Mouse (Mus musculus): ENCODE data around the gene Ube2j1. TPM values are rescaled to one million over a fixed set of nuclear protein-coding genes. Genes with fewer than 3 reads are reported as not detected.

Gene Ube2j1
- polyA plus RNA-seq, 1 experiment from 2014 or later, result 36.6 TPM

- H3K27me3 ChIP-seq, result no peaks in the 10 kb centered on the region
- DNase-seq (ENCODE audit: low read depth, low spot score) (no peak), ATAC-seq (no peak)
- POLR2A ChIA-PET, result no interaction called here
- in situ Hi-C loops (cut with MboI; ENCODE audit: low pct_unique_long_range_greater_than_20kb), result no loop called here
- no peak for TF ChIP-seq CTCF (IDR thresholded peaks at IDR 0.05)
- CTCF ChIA-PET, result no interaction called here
Measured at GRCm38 (mm10) chr4:33070326-33070725, 39.1 kb downstream of the Ube2j1 start.

DNA sequence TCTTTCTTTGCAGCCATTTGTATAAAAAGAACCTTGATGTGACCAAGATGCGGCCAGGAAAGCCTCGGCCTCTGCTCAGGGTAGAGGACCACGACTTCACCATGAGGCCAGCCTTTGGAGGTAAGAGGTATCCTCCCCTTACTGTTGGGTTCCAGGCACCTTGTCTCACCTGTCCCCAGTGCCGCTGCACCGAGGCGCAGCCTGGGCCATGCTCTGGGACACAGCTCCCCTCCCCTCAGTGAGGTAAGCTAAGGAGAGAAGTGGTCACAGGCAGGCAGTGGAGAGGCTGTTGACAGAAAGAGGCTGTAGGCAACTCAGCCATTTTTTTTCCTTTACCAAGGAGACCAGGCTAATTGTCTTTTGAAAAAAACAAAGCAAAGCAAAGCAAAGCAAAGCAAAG, 40.1 kb downstream of the Ube2j1 start:
- TF ChIP-seq CTCF (IDR thresholded peaks at IDR 0.05), result no peak
- POLR2A ChIA-PET, result no interaction called here
- DNase-seq (ENCODE audit: low read depth, low spot score) (no peak), ATAC-seq (no peak)
- no peaks in the 10 kb centered on the region for H3K27me3 ChIP-seq
- in situ Hi-C loops (cut with MboI; ENCODE audit: low pct_unique_long_range_greater_than_20kb), result no loop called here
- CTCF ChIA-PET, result no interaction called here

DNA sequence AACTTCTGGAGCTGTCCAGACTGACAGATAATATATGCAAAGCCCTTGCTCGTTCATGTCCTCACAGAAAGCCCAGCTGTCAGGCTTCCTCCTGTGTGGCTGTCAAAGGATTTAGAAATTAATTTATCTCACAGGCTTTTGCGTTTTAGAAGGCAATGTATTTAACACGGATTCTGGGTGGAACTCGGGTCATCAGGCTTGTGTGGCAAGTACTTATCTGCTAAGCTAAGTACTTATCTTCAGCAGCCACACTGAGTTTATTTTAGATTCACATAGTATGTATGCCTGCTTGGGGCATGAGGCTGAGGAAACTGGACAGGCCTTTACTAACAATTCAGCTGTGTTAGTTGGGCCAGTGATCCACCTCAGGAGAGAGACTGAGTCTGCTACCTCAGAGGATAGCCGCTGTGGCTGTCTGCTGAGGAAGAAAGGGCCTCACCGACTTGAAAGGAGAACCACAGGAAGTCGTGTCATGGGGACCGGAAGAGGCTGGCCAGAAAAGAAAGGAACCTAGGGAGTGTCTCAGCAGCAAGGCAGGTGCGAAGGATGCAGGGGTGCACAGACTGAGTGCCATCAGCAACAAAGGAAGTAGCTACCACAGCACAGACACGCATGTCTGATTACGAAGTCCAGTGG, 41.4 kb downstream of the Ube2j1 start:
- H3K27me3 ChIP-seq, result no peaks in the 10 kb centered on the region

DNA sequence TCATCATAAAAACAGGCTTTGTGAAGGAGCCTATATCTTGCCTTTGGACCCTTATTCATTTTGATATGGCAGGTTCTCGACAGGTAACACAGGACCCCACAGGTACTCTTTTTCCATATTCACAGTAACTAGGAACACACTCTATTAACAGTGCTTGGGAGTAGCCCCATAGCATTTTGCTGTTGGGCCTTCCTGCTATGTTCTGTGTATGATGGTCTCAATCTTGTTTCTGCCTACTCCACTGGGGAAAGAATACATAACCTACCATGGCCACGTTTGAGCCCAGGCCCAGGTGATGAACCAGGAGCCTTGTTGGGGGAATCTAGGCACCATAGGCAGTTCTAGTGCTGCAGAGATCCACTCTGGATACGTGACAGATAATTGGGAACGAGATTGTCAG, 43.2 kb downstream of the Ube2j1 start:
- DNase-seq (ENCODE audit: low read depth, low spot score), result no peak
- H3K27me3 ChIP-seq, result no peaks in the 10 kb centered on the region
- ChIA-PET CTCF (no interaction called here), POLR2A (interaction anchor here (0.6 kb wide), 1 partner anchor 43 kb away, joined by 5 read pairs; the partner anchor contains the start of gene Ube2j1)
- no peak for TF ChIP-seq CTCF (IDR thresholded peaks at IDR 0.05)
- in situ Hi-C loops (cut with MboI; ENCODE audit: low pct_unique_long_range_greater_than_20kb), result no loop called here
- no peak for ATAC-seq

More for the DNA sequence above, 41.4 kb downstream of the Ube2j1 start:
- ChIA-PET CTCF (no interaction called here), POLR2A (no interaction called here)
- ATAC-seq, result no peak
- in situ Hi-C loops (cut with MboI; ENCODE audit: low pct_unique_long_range_greater_than_20kb), result no loop called here
- DNase-seq (ENCODE audit: low read depth, low spot score), result no peak
- TF ChIP-seq CTCF (IDR thresholded peaks at IDR 0.05), result no peak

DNA sequence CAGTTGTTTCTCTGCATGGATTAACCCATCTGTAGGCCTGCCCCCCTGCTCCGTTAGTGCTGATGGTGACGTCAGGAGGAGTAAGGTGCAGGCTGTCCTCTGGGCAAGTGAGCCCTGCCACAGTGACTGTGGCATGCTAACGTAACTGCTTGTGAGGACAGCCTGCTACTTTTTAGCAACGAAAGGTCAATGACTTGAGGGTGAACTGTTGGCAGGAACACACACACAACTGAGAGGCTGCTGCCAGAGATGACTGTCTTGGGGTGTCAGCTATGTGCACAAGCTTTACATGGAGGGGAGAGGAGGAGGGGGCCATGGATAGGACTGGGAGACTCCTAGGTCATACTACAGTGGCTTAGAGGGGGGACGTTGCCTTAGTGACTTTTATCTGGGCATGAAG, 43.6 kb downstream of the Ube2j1 start:
- TF ChIP-seq CTCF (IDR thresholded peaks at IDR 0.05), result no peak
- ChIA-PET CTCF (no interaction called here), POLR2A (no interaction called here)
- in situ Hi-C loops (cut with MboI; ENCODE audit: low pct_unique_long_range_greater_than_20kb), result no loop called here
- ATAC-seq (no peak), DNase-seq (ENCODE audit: low read depth, low spot score) (no peak)
- H3K27me3 ChIP-seq, result no peaks in the 10 kb centered on the region

DNA sequence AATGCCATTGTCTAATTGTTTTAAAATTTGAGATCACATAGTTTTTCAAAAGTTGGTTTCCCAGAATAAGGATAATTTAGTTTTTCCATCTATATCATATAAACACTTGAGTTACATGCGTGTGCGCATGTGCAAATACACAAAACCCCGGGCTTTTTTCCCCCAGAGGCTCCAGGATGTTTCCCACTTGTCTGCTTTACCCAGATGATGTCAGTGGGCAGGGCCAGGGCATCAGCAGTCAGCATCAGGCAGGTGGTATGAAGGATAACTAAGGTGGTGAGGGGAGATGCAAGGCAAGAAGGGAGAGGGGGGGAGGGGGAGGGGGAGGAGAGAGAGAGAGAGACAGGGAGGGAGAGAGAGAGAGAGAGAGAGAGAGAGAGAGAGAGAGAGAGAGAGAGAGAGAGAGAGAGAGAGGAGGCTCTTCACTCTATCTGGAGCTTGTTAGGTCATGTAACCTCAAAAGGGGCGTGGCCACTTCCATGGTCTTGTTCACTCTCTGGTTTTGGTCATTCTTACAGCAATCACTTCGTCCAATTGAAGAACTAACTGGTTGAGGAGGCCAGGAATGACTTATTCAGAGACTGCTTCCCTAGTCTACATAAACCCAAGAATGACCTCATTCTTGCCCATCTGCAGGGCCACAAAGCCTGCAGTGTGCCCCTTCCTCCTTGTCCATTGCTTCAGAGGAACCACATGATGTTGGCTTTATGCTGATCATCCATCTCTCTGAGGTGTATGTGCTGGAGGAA, 44.7 kb downstream of the Ube2j1 start:
- no peak for ATAC-seq
- no peak for DNase-seq (ENCODE audit: low read depth, low spot score)
- ChIA-PET POLR2A (interaction anchor here (1.1 kb wide), 1 partner anchor 44 kb away, joined by 4 read pairs; no protein-coding TSS in a partner anchor), CTCF (interaction anchor here (1.0 to 1.3 kb wide), 2 partner anchors 9 to 10 kb away, joined by 3 read pairs; no protein-coding TSS in a partner anchor)
- H3K27me3 ChIP-seq, result no peaks in the 10 kb centered on the region
- in situ Hi-C loops (cut with MboI; ENCODE audit: low pct_unique_long_range_greater_than_20kb), result no loop called here
- TF ChIP-seq CTCF (IDR thresholded peaks at IDR 0.05), result no peak

GRCm38 (mm10) chr4:33077161-33077560, 45.9 kb downstream of the Ube2j1 start:
- no peak for DNase-seq (ENCODE audit: low read depth, low spot score)
- CTCF ChIA-PET, result interaction anchor here (1.0 to 1.3 kb wide), 2 partner anchors 8 to 11 kb away, joined by 3 read pairs; no protein-coding TSS in a partner anchor
- POLR2A ChIA-PET, result no interaction called here

DNA sequence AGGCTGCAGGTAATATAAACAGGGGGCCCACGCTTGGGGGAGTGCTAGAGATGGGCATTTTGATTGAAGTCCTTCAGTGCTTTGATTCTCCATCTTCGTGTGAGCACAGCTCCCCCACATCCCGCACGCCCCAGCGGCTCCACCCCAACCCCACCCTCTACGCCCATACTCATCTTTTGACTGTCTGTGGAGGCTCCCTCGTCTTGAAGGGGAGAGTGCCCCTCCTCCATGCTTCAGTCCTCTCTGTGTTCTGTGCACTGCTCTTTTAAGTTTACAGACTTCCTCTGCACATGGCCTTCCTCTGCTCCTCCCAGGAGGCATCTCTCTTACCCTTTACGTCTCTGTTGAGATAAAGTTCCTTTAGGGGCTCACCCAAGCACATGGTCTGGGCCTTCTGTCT, 46.5 kb downstream of the Ube2j1 start:
- ATAC-seq (no peak), DNase-seq (ENCODE audit: low read depth, low spot score) (no peak)
- H3K27me3 ChIP-seq, result no peaks in the 10 kb centered on the region
- no peak for TF ChIP-seq CTCF (IDR thresholded peaks at IDR 0.05)
- CTCF ChIA-PET, result no interaction called here
- in situ Hi-C loops (cut with MboI; ENCODE audit: low pct_unique_long_range_greater_than_20kb), result no loop called here
- POLR2A ChIA-PET, result no interaction called here

More at GRCm38 (mm10) chr4:33077161-33077560, 45.9 kb downstream of the Ube2j1 start:
- no peak for TF ChIP-seq CTCF (IDR thresholded peaks at IDR 0.05)
- no peaks in the 10 kb centered on the region for H3K27me3 ChIP-seq
- in situ Hi-C loops (cut with MboI; ENCODE audit: low pct_unique_long_range_greater_than_20kb), result no loop called here
- no peak for ATAC-seq

DNA sequence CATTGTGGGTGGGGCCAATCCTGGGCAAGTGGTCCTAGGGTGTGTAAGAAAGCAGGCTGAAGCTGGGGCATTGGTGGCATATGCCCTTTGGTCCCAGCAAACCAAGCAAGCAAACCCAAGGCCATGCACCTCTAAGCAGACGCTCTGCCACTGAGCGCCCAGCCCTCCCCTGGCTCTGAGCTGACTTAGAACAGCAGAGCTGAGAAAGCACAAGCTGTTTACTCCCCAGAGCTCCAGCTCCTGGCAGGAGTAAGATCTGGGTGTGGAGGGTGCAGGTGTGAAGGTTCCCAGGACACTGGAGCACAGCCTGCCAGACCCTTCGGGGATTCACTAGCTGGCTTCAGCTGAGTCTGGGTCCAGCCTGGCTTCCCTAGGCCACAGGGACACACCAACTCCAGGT, 47.3 kb downstream of the Ube2j1 start:
- in situ Hi-C loops (cut with MboI; ENCODE audit: low pct_unique_long_range_greater_than_20kb), result no loop called here
- no peaks in the 10 kb centered on the region for H3K27me3 ChIP-seq
- DNase-seq (ENCODE audit: low read depth, low spot score), result no peak
- ChIA-PET POLR2A (no interaction called here), CTCF (no interaction called here)
- TF ChIP-seq CTCF (IDR thresholded peaks at IDR 0.05), result no peak
- ATAC-seq, result no peak

DNA sequence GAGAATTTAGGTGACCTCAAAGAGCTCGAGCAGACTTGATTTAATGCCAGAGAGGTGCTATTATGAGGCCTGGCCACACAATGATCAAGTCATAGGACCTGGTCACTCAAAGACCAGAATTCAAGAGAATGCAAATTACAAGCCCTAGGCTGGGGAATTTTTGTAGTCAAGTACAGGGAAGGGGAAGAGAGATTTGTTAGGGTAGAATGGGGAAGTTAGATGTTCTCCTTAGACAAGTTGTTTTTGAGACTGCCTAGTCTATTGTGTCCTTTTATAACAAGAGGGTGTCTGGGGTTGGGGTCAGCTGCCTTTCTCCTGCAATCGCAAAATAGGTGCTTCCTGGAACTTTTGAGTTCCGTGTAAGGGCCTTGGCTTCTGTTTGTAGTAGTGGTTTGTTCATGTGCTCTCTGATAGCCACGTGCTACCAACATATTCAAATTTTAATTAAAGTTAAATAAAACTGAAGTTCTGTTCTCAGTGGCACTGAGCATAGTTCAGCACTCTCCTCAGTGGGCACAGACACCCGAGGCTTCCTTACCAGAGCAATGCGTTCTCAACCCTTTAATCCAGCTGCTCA, 68.0 kb downstream of the Ube2j1 start:
- ATAC-seq, result no peak
- no peak for DNase-seq (ENCODE audit: low read depth, low spot score)
- CTCF ChIA-PET, result no interaction called here
- POLR2A ChIA-PET, result no interaction called here
- H3K27me3 ChIP-seq, result no peaks in the 10 kb centered on the region
- in situ Hi-C loops (cut with MboI; ENCODE audit: low pct_unique_long_range_greater_than_20kb), result no loop called here
- no peak for TF ChIP-seq CTCF (IDR thresholded peaks at IDR 0.05)

Other genes starting within 250 kb of the Ube2j1 start
- 10.0 TPM for gene Lyrm2, start 231.2 kb upstream of the Ube2j1 start, polyA plus RNA-seq (2021)
- 0.08 TPM for gene Ankrd6, start 80.6 kb upstream of the Ube2j1 start, polyA plus RNA-seq (2021)
- gene Rragd, start 48.4 kb upstream of the Ube2j1 start, polyA plus RNA-seq (2021), result 1.4 TPM
- gene Gabrr2, start 31.6 kb downstream of the Ube2j1 start, polyA plus RNA-seq (2021), result 0.06 TPM
- gene Gabrr1, start 101.1 kb downstream of the Ube2j1 start, polyA plus RNA-seq (2021), result not detected
- gene Pm20d2, start 158.3 kb downstream of the Ube2j1 start, polyA plus RNA-seq (2021), result 0.39 TPM
- 0.03 TPM for gene Srsf12, start 177.6 kb downstream of the Ube2j1 start, polyA plus RNA-seq (2021)

Measured in Patski (cell line).